Mouse (Mus musculus): Measurements from ENCODE around the gene Mettl13.

Gene Mettl13

GRCm38 (mm10) chr1:162531584-162531983, 16.8 kb downstream of the Mettl13 start:
- DNase-seq = no peak

- no peak for DNase-seq
Observed at GRCm38 (mm10) chr1:162530666-162531065, 17.7 kb downstream of the Mettl13 start.

- DNase-seq = peak; percentile 25
Observed at GRCm38 (mm10) chr1:162529651-162530050, 18.7 kb downstream of the Mettl13 start.

GRCm38 (mm10) chr1:162515116-162515515, 33.2 kb downstream of the Mettl13 start:
- DNase-seq = no peak

GRCm38 (mm10) chr1:162510013-162510356, 38.4 kb downstream of the Mettl13 start:
- DNase-seq = no peak

GRCm38 (mm10) chr1:162509329-162510012, 38.9 kb downstream of the Mettl13 start:
- DNase-seq = peak; percentile 39

GRCm38 (mm10) chr1:162508211-162509005, 39.9 kb downstream of the Mettl13 start:
- DNase-seq = no peak

- DNase-seq = no peak
Observed at GRCm38 (mm10) chr1:162506516-162506915, 41.8 kb downstream of the Mettl13 start.

- no peak for DNase-seq
Observed at GRCm38 (mm10) chr1:162505649-162506048, 42.7 kb downstream of the Mettl13 start.

Measured in kidney, postnatal 10 days (tissue).